Mouse (Mus musculus): ENCODE data around the gene Asic4.

DNA sequence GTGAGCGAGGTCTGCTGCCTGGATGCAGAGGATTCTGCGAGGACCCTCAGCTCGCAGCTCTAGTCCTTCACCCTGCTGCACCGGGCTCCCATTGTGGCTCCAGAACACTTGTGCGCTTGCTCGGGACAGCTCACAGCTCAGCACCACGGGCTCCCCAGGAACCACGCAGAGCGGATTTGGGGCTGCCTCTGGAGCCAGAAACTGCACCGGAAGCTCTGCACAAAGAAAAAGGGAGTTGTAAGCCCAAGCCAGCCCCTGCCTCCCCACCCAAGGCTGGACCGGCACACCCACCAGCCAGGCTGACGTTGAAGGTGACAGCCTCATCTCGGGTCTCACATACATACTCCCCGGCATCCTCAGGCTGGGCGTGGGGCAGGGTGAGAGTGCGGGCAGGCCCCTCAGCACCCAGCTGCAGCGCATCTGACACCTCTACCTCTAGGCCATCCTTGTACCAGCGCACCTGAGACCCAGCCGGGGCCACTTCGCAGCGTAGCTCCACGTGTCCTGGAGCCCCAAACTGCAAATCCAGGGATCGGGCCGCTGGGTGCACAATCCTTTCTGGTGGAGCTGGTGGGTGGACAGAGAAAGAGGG is 42.4 kb downstream of the Asic4 start:
- TF ChIP-seq CTCF (IDR thresholded peaks at IDR 0.05; ENCODE audit: insufficient read depth, low read depth, low read length) (no peak), POLR2A (IDR thresholded peaks at IDR 0.05; ENCODE audit: insufficient read depth, low read depth, low read length) (no peak)
